Mouse (Mus musculus) CH12.LX (cell line): ENCODE results near the gene Lce3b.

Experiments used
- CTCF ChIP-seq, 2 experiments: IDR thresholded peaks in 1 of 2; conservative IDR thresholded peaks in 1 of 2; 2 replicates each; pipeline ENCODE4 v1.5.1; 2011 to 2012; ENCODE audit warnings: low read depth in 2 of 2, low read length in 2 of 2, improper control_type of control experiment in 1 of 2, inconsistent platforms in 1 of 2, mild to moderate bottlenecking in 1 of 2, moderate library complexity in 1 of 2
- EP300 ChIP-seq: IDR thresholded peaks from 2 replicates; pipeline ENCODE4 v1.6.1; 2011; ENCODE audit warnings: low read length, improper control_type of control experiment
- HCFC1 ChIP-seq: IDR thresholded peaks from 2 replicates; pipeline ENCODE4 v1.6.1; 2012; ENCODE audit warnings: low read depth, mild to moderate bottlenecking, inconsistent platforms, low read length, improper control_type of control experiment
- MEF2A ChIP-seq: IDR thresholded peaks from 2 replicates; pipeline ENCODE4 v1.6.1; 2014; ENCODE audit warnings: low read depth, mild to moderate bottlenecking, inconsistent platforms, low read length, improper control_type of control experiment, borderline replicate concordance
- POLR2A ChIP-seq: IDR thresholded peaks from 2 replicates; pipeline ENCODE4 v1.6.1; 2011; ENCODE audit warnings: low read depth, mild to moderate bottlenecking, improper control_type of control experiment, low read length
- TBP ChIP-seq: conservative IDR thresholded peaks from 2 replicates; pipeline ENCODE4 v1.6.1; 2011; ENCODE audit warnings: low read depth, low read length, improper control_type of control experiment

DNA sequence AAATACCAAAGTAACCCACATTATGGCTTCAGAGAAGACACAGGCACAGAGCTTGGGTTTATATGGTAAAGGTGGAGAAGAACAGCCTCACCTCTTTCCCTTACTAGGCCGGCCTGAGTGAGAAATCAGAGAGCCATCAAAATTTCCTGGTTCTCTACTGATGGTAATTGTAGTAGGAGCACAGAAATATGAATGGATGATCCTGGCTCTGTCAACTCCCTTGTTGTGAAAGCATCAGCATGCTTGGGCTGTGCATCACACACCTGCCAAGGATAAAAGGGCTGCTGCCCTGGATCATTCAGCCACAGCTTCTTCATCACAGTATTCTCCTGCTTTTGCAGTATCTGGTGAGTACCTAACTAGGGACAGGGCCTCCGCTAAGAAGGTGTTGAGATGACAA, 34.0 kb downstream of the Lce3b start, which contains the start of gene Lce3e:
- no peak for TF ChIP-seq TBP
- TF ChIP-seq CTCF (conservative IDR thresholded peaks at IDR 0.05 in 1 of 2, IDR thresholded peaks at IDR 0.05 in 1 of 2; ENCODE audit: low read depth in 2 of 2, low read length in 2 of 2): no peak
- TF ChIP-seq HCFC1: no peak
- TF ChIP-seq EP300: no peak
- no peak for TF ChIP-seq POLR2A
- no peak for TF ChIP-seq MEF2A
